In genomic region chr11:82340416-82340815, GRCm38 (mm10) we compare ENCODE assay signal across 15 mouse cellular contexts. TPM values are rescaled to one million over a fixed set of nuclear protein-coding genes. Genes with fewer than 3 reads are reported as not detected.
DNase-seq lines count a peak whose midpoint lies in the region; ATAC-seq lines count a peak whose summit lies in the region.
"Had no signal": no experiment of that assay in that cellular context is flagged by ENCODE, and none has a peak within 500 bp of the region (broad histone marks: within the 10 kb centered on the region; RNA-seq: fewer than 3 reads in every experiment).

No protein-coding gene starts in this region.

- WGBS in kidney, embryonic 16.5 days = 10% methylated on average over 6 of the region's 6 CpGs
- 46% methylated on average over 6 of the region's 6 CpGs for WGBS in hindbrain, embryonic 15.5 days

- H3K36me3 ChIP-seq in kidney, embryonic 16.5 days (ENCODE audit: insufficient read depth, low read length) = no peaks in the 10 kb centered on the region
- H3K36me3 ChIP-seq in hindbrain, embryonic 15.5 days = no peaks in the 10 kb centered on the region
- H3K36me3 ChIP-seq: limb, embryonic 15.5 days had no signal

- peaks cover 17% of the 10 kb centered on the region for H3K4me1 ChIP-seq in kidney, embryonic 16.5 days (ENCODE audit: insufficient read depth, low read length)
- peaks cover 14% of the 10 kb centered on the region for H3K4me1 ChIP-seq in hindbrain, embryonic 15.5 days (replicated peaks)
- H3K4me1 ChIP-seq: forebrain, embryonic 13.5 days had no signal

- peak; percentile 1 for DNase-seq in embryo, embryonic 11.5 days (ENCODE audit: low read depth, low spot score)
- no peak for DNase-seq in embryo, embryonic 10.5 days (ENCODE audit: low spot score)
- no peak for DNase-seq in kidney, adult 18-20 months
- peak; percentile 15 for DNase-seq in brain, adult 2 months (ENCODE audit: low read depth, low spot score)
- no peak for DNase-seq in Muller cell, postnatal 12 days (ENCODE audit: inconsistent ontology term)
- DNase-seq: gastrocnemius, adult 2 months; lung, postnatal 4 days; right cerebral cortex, adult 18-20 months had no signal

- 0 out of 2 replicates have a peak overlapping the region, but pooled peaks have one; percentile 23 for H3K4me2 ChIP-seq in kidney, embryonic 16.5 days (replicated peaks; ENCODE audit: low read depth, low read length)
- H3K4me2 ChIP-seq in hindbrain, embryonic 15.5 days = no peak overlapping the region
- H3K4me2 ChIP-seq: forebrain, embryonic 13.5 days; limb, embryonic 15.5 days had no signal

- H3K27ac ChIP-seq in kidney, embryonic 16.5 days (ENCODE audit: low read length) = peak overlapping the region; percentile 49; the same call in 1 of the 2 replicates
- H3K27ac ChIP-seq in hindbrain, embryonic 15.5 days (replicated peaks) = peak overlapping the region; percentile 19
- H3K27ac ChIP-seq: forebrain, embryonic 13.5 days; gastrocnemius, adult 2 months; limb, embryonic 15.5 days had no signal

- H3K27me3 ChIP-seq in kidney, embryonic 16.5 days (ENCODE audit: insufficient read depth, low read length) = 0 out of 2 replicates have a peak, but pooled peaks cover 5% of the 10 kb centered on the region
- no peaks in the 10 kb centered on the region for H3K27me3 ChIP-seq in hindbrain, embryonic 15.5 days
- H3K27me3 ChIP-seq: forebrain, embryonic 13.5 days had no signal

- H3K9ac ChIP-seq in kidney, embryonic 16.5 days (replicated peaks; ENCODE audit: low read length) = no peak overlapping the region
- no peak overlapping the region for H3K9ac ChIP-seq in hindbrain, embryonic 15.5 days
- H3K9ac ChIP-seq: forebrain, embryonic 13.5 days; limb, embryonic 15.5 days had no signal

- peak; percentile 61 for ATAC-seq in kidney, embryonic 16.5 days (ENCODE audit: low FRiP score, low TSS enrichment)
- ATAC-seq in hindbrain, embryonic 15.5 days (ENCODE audit: low FRiP score, low read depth) = no peak
- no peak for ATAC-seq in erythroblast, adult 5-6 weeks (replicated peaks; ENCODE audit: low FRiP score, poor library complexity, severe bottlenecking)
- ATAC-seq: forebrain, embryonic 13.5 days had no signal

- H3K9me3 ChIP-seq in kidney, embryonic 16.5 days (ENCODE audit: low read length) = no peaks in the 10 kb centered on the region
- no peaks in the 10 kb centered on the region for H3K9me3 ChIP-seq in hindbrain, embryonic 15.5 days
- H3K9me3 ChIP-seq: forebrain, embryonic 13.5 days; limb, embryonic 15.5 days had no signal

- H3K4me3 ChIP-seq in kidney, embryonic 16.5 days (ENCODE audit: low read length) = no peak overlapping the region
- H3K4me3 ChIP-seq in hindbrain, embryonic 15.5 days = no peak overlapping the region
- H3K4me3 ChIP-seq: forebrain, embryonic 13.5 days; gastrocnemius, adult 2 months; limb, embryonic 15.5 days had no signal

RNA-seq across cellular contexts. Expression of gene Ccl1, which starts 34.9 kb away (rescaled TPM):
- polyA plus RNA-seq in kidney, embryonic 16.5 days (2015; fragmentation: Nextera tagmentation; extraction: Ambion mirVana) = not detected in 2 replicates
- polyA plus RNA-seq in hindbrain, embryonic 15.5 days (2015; fragmentation: Nextera tagmentation; extraction: Ambion mirVana) = 0.66 and 0.81 TPM in 2 replicates
- total RNA-seq in erythroblast, adult 5-6 weeks (2015; ENCODE audit: low replicate concordance) = not detected in 2 replicates
- total RNA-seq in erythroblast, adult 5-6 weeks (2017; ENCODE audit: low replicate concordance) = not detected in 2 replicates
- total RNA-seq: adrenal gland, postnatal 25 days; gastrocnemius, adult 2 months; layer of hippocampus, postnatal 14 days had no signal
- polyA plus RNA-seq: forebrain, embryonic 13.5 days; limb, embryonic 15.5 days had no signal

RNA-seq across cellular contexts. Expression of gene Tmem132e, which starts 48.3 kb away (rescaled TPM):
- polyA plus RNA-seq in kidney, embryonic 16.5 days (2015; fragmentation: Nextera tagmentation; extraction: Ambion mirVana) = 0.10 and 0.40 TPM in 2 replicates
- 4.2 and 4.3 TPM in 2 replicates for polyA plus RNA-seq in hindbrain, embryonic 15.5 days (2015; fragmentation: Nextera tagmentation; extraction: Ambion mirVana)
- total RNA-seq in erythroblast, adult 5-6 weeks (2015; ENCODE audit: low replicate concordance) = not detected in 2 replicates
- total RNA-seq in erythroblast, adult 5-6 weeks (2017; ENCODE audit: low replicate concordance) = not detected in 2 replicates
- total RNA-seq: gastrocnemius, adult 2 months had no signal

Comparison
In these comparisons a context has a peak if more than half of its experiments do, and no peak if none do; other contexts are left out.
1. DNase-seq: peak in embryo, embryonic 11.5 days (single experiment) and brain, adult 2 months (single experiment); none in embryo, embryonic 10.5 days (single experiment), kidney, adult 18-20 months (single experiment) and Muller cell, postnatal 12 days (single experiment).